Mouse (Mus musculus) lung, postnatal 0 days (tissue): ENCODE results near the gene Cpped1. TPM values are rescaled to one million over a fixed set of nuclear protein-coding genes. Genes with fewer than 3 reads are reported as not detected.

ENCODE experiments used
- ATAC-seq: fragments of 200-750 bp; cut with Nextera tagmentation; 2 replicates; pipeline ENCODE4 v1.8.0; 2017; ENCODE audit warnings: moderate library complexity
- DNase-seq: peaks from one replicate; pipeline ENCODE4 v3.0.0-alpha.2; 2016; ENCODE audit warnings: low spot score
- H3K27ac ChIP-seq: fragments of 300-500 bp; sonication (generic); 2 replicates; pipeline ENCODE4 v1.5.1; 2014; ENCODE audit warnings: antibody characterized with exemption, mild to moderate bottlenecking, low read length, mixed read lengths
- H3K27me3 ChIP-seq: fragments of 300-500 bp; sonication (generic); replicated peaks from 2 replicates; pipeline ENCODE4 v1.6.1; 2014; ENCODE audit warnings: low read length, mixed read lengths; ENCODE audit not compliant: insufficient read depth
- H3K36me3 ChIP-seq: fragments of 300-500 bp; sonication (generic); 2 replicates; pipeline ENCODE4 v1.6.1; 2014; ENCODE audit warnings: low read length, mixed read lengths; ENCODE audit not compliant: insufficient read depth
- H3K4me1 ChIP-seq: fragments of 300-500 bp; sonication (generic); 2 replicates; pipeline ENCODE4 v1.6.1; 2014; ENCODE audit warnings: antibody characterized with exemption, low read depth, low read length, mixed read lengths; ENCODE audit not compliant: insufficient read depth
- H3K4me2 ChIP-seq: fragments of 300-500 bp; sonication (generic); replicated peaks from 2 replicates; pipeline ENCODE4 v1.6.1; 2014; ENCODE audit warnings: low read depth, mild to moderate bottlenecking, low read length, moderate library complexity, mixed read lengths
- H3K4me3 ChIP-seq: fragments of 300-500 bp; sonication (generic); 2 replicates; pipeline ENCODE4 v1.5.1; 2014; ENCODE audit warnings: low read depth, low read length
- H3K9ac ChIP-seq: fragments of 300-500 bp; sonication (generic); replicated peaks from 2 replicates; pipeline ENCODE4 v1.6.1; 2014; ENCODE audit warnings: low read depth, mild to moderate bottlenecking
- H3K9me3 ChIP-seq: fragments of 300-500 bp; sonication (generic); 2 replicates; pipeline ENCODE4 v1.6.1; 2016; ENCODE audit warnings: low read length, mixed read lengths
- CTCF ChIP-seq: IDR thresholded peaks from 2 replicates; pipeline ENCODE4 v1.5.1; 2016; ENCODE audit warnings: antibody characterized with exemption, mild to moderate bottlenecking
- EP300 ChIP-seq: IDR thresholded peaks from 2 replicates; pipeline ENCODE4 v1.6.1; 2016; ENCODE audit warnings: antibody characterized with exemption, mild to moderate bottlenecking, control low read depth
- WGBS: fragments of 180-500 bp; shearing (Covaris S2); extraction: QIAGEN DNeasy Blood & Tissue Kit; methylation state at CpG from one replicate; pipeline ENCODE4 v1.1.7; 2014; 5-methylcytosine and 5-hydroxymethylcytosine counted together
- polyA plus RNA-seq: library from polyadenylated mRNA; unstranded; fragments of >200 nt; fragmentation: Nextera tagmentation; extraction: Ambion mirVana; gene quantifications from 2 replicates; pipeline ENCODE4 v1.2.1, GENCODE M21; 2015

The Cpped1 gene
- polyA plus RNA-seq, 1 experiment from 2014 or later: 16.1 TPM

DNA sequence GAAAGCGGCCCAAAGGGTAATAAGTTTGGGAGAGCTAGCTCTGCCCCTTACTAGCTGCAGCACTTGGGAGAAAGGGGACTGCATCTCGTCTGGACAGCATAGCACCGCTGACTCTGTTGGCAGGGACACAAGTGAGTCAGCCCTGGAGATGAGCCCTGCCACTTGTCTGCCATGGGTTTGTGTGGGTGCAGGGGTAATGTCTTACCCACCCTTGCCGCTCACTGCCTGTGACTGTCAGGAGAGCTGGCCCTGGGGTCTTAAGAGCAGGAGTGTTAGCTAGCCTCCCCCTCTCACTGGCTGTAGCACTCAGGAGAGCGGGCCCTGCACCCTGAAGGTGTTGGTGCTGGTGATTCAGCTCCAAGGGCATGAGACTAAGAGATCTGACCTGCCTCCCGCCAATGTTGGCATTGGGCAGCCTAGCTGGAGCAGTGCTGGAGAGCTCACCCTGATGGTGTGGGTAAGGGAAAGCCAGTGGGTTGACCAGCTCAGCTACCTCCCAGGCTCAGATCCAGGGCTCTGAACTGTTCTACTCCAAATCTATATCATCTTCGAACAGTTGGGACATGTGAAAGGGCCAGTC lies 107.2 kb downstream of the Cpped1 start:
- Histone ChIP-seq H3K36me3 (no peaks in the 10 kb centered on the region), H3K27ac (no peak overlapping the region), H3K4me3 (no peak overlapping the region), H3K4me2 (no peak overlapping the region), H3K9me3 (no peaks in the 10 kb centered on the region), H3K27me3 (no peaks in the 10 kb centered on the region), H3K4me1 (no peaks in the 10 kb centered on the region), H3K9ac (no peak overlapping the region)
- TF ChIP-seq CTCF (no peak), EP300 (no peak)
- 80% methylated on average over 7 of the region's 7 CpGs for WGBS
- no peak for ATAC-seq
- no peak for DNase-seq

DNA sequence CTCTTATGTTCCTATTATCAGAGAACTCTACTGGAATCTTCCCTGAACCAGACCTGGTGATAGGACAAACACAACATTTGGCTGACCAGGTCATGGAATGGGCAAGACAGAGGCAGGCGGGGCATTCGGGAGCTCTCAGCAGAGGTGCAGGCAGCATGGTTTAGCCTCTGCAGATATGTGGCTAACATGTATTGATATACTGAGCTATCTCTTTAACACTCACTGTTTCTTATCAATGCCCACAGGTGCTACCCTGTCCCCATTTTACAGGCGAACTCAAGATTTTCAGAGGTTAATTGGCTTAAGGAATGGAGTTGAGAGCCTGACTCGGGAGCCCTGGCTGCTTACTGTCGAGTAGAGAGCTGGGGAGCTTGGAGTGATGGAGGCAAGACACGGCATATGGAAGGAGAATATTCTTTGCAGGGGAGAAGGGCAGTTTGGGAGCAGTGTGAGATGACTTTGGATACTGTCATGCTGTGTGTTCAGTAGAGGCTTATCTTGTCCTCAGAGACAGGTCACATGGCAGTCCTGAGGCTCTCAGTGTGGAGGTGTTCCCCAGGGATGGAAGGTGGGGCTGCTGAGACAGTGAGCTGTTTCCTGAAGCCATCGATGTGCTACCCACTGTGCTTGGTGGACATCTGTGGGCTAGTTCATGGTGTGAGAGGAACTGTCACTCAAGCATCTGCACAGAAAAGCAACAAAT lies 113.3 kb downstream of the Cpped1 start:
- no peak overlapping the region for H3K4me3 ChIP-seq
- no peak overlapping the region for H3K9ac ChIP-seq
- H3K4me1 ChIP-seq: no peaks in the 10 kb centered on the region
- TF ChIP-seq CTCF: no peak
- DNase-seq: no peak
- H3K9me3 ChIP-seq: no peaks in the 10 kb centered on the region
- H3K27me3 ChIP-seq: no peaks in the 10 kb centered on the region
- no peaks in the 10 kb centered on the region for H3K36me3 ChIP-seq
- ATAC-seq: no peak
- WGBS: 66% methylated on average over 7 of the region's 7 CpGs
- no peak overlapping the region for H3K4me2 ChIP-seq
- H3K27ac ChIP-seq: no peak overlapping the region

DNA sequence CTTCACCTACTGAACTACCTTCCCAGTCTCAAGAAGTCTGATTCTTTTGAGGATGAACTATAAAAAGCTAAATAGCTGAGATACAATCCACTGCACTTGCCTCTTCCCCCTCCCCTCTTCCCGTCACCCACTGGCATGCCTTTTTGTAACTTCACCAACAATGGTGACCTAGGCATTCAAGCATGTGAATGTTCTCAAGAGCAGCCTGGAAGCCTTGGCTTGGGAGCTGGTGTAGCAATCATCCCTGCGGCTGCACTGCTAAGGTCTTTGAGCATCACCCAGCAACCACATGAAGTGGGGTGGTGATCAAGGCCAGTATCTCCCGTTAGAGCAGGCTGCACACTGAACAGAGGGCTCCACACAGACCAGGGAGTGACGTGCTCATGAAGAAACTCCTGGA lies 114.6 kb downstream of the Cpped1 start:
- Histone ChIP-seq H3K9me3 (no peaks in the 10 kb centered on the region), H3K27me3 (no peaks in the 10 kb centered on the region), H3K4me1 (no peaks in the 10 kb centered on the region), H3K4me3 (no peak overlapping the region), H3K27ac (no peak overlapping the region), H3K9ac (no peak overlapping the region), H3K4me2 (no peak overlapping the region), H3K36me3 (no peaks in the 10 kb centered on the region)
- ATAC-seq: no peak
- TF ChIP-seq CTCF (no peak), EP300 (no peak)
- 64% methylated on average over 4 of the region's 4 CpGs for WGBS
- no peak for DNase-seq

DNA sequence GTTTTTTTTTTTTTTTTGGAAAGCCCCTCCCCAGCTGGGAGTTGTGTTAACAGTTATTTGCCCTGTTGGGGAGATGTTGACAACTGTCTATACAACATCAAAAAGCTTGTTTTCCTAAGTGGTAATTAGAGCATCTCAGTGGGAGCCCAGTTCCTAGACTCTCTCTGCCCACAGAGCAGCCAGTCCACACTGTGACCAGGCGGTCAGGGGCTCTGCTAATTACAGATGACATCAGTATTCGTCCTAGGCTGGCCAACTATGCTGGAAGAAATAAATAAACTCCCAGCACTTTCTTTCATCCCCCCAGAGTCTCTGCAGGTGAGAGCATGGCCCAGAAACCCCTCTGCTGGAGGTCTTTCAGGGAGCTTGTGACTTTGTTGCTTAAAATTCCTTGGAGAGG lies 115.9 kb downstream of the Cpped1 start:
- ATAC-seq: no peak
- WGBS: 39% methylated on average over 2 of the region's 2 CpGs
- TF ChIP-seq CTCF (no peak), EP300 (no peak)
- Histone ChIP-seq H3K4me2 (no peak overlapping the region), H3K9me3 (no peaks in the 10 kb centered on the region), H3K27ac (no peak overlapping the region), H3K4me3 (no peak overlapping the region), H3K4me1 (no peaks in the 10 kb centered on the region), H3K9ac (no peak overlapping the region), H3K36me3 (no peaks in the 10 kb centered on the region), H3K27me3 (no peaks in the 10 kb centered on the region)
- DNase-seq: no peak

DNA sequence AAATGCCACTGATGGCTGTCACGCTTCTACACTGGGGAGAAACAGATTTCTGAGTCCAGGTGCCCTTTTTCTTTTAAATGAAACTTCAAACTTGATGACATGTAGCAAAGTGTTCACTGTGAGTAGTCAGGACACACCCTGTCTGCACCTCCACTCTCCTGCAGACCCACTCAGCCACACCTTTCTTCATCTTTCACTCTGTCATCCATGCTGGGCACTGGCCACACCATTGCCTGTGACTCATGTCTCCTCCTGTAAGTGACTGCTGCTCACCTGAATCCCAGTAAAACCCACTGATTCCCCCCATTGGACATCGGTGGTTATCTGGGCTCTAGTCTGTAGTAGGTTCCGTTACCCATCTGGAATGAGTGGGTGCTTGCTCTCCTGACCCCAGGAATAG lies 118.8 kb downstream of the Cpped1 start:
- DNase-seq: no peak
- no peaks in the 10 kb centered on the region for H3K36me3 ChIP-seq
- H3K4me3 ChIP-seq: no peak overlapping the region
- H3K9ac ChIP-seq: no peak overlapping the region
- TF ChIP-seq EP300 (no peak), CTCF (no peak)
- H3K27ac ChIP-seq: no peak overlapping the region
- no peak for ATAC-seq
- no peak overlapping the region for H3K4me2 ChIP-seq
- 86% methylated on average over 3 of the region's 3 CpGs for WGBS
- H3K27me3 ChIP-seq: no peaks in the 10 kb centered on the region
- H3K9me3 ChIP-seq: no peaks in the 10 kb centered on the region
- no peaks in the 10 kb centered on the region for H3K4me1 ChIP-seq

DNA sequence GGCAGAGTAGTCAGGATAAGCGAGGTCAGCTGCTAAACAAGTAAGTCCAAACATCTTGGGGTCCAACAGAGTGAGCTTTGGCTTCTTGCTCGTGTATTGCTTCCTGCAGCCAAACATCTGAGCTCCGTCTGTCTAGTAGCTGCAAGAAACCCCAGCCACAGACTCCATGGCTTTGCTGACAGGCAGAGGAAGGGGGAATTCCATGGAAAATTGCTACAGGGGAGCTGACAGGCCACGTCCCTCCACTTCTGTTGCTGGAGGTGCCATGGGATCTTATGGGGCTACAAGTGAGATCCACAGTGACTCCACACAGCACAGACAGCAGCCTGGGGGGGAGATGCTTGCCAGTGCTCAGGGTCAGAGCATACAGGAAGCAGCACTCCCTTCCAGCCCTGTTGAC lies 123.4 kb downstream of the Cpped1 start:
- Histone ChIP-seq H3K4me2 (no peak overlapping the region), H3K36me3 (no peaks in the 10 kb centered on the region), H3K9ac (no peak overlapping the region), H3K27ac (no peak overlapping the region), H3K9me3 (no peaks in the 10 kb centered on the region), H3K27me3 (no peaks in the 10 kb centered on the region), H3K4me3 (no peak overlapping the region), H3K4me1 (no peaks in the 10 kb centered on the region)
- WGBS: 52% methylated on average over 4 of the region's 4 CpGs
- DNase-seq (no peak), ATAC-seq (no peak)
- no peak for TF ChIP-seq CTCF
- no peak for TF ChIP-seq EP300
